Mouse (Mus musculus): ENCODE measurements around the gene 3100002H09Rik. TPM values are rescaled to one million over a fixed set of nuclear protein-coding genes. Genes with fewer than 3 reads are reported as not detected.

Gene 3100002H09Rik
- total and polyA plus RNA-seq, 3 experiments, result 0.27 TPM; not detected in 2

GRCm38 (mm10) chr4:124639715-124640114 lies 29.1 kb upstream of the 3100002H09Rik start:
- Histone ChIP-seq H3K27me3 (ENCODE audit: insufficient read depth, low read length) (peaks cover 8% of the 10 kb centered on the region; the same call in 1 of the 2 replicates), H3K4me3 (ENCODE audit: low read depth, low read length) (no peak overlapping the region), H3K4me1 (ENCODE audit: insufficient read depth, low read depth, low read length) (peaks cover under 1% of the 10 kb centered on the region), H3K36me3 (replicated peaks) (no peaks in the 10 kb centered on the region), H3K9me3 (replicated peaks) (no peaks in the 10 kb centered on the region)
- ATAC-seq (ENCODE audit: extremely low read depth, insufficient number of reproducible peaks, low FRiP score, poor library complexity, severe bottlenecking), result no peak
- TF ChIP-seq GATA2 (IDR thresholded peaks at IDR 0.05; ENCODE audit: borderline replicate concordance, low read depth, low read length), result no peak
- TF ChIP-seq CTCF (IDR thresholded peaks at IDR 0.05; ENCODE audit: low read depth, low read length), result no peak
- TF ChIP-seq POLR2AphosphoS5 (IDR thresholded peaks at IDR 0.05; ENCODE audit: insufficient replicate concordance, low read depth, low read length), result no peak
- TF ChIP-seq TAL1 (conservative IDR thresholded peaks at IDR 0.05; ENCODE audit: low read depth, low read length), result no peak
- no peak for TF ChIP-seq GATA1 (IDR thresholded peaks at IDR 0.05; ENCODE audit: borderline replicate concordance, low read length)
- DNase-seq (ENCODE audit: low spot score), result no peak

GRCm38 (mm10) chr4:124633281-124633680 lies 22.7 kb upstream of the 3100002H09Rik start:
- peak; percentile 28 for DNase-seq (ENCODE audit: low spot score)
- H3K4me1 ChIP-seq (ENCODE audit: insufficient read depth, low read depth, low read length), result no peaks in the 10 kb centered on the region
- ATAC-seq (ENCODE audit: extremely low read depth, insufficient number of reproducible peaks, low FRiP score, poor library complexity, severe bottlenecking), result no peak
- peaks cover 2% of the 10 kb centered on the region; the same call in 1 of the 2 replicates for H3K27me3 ChIP-seq (ENCODE audit: insufficient read depth, low read length)
- TF ChIP-seq GATA2 (IDR thresholded peaks at IDR 0.05; ENCODE audit: borderline replicate concordance, low read depth, low read length) (no peak), GATA1 (IDR thresholded peaks at IDR 0.05; ENCODE audit: borderline replicate concordance, low read length) (no peak), CTCF (IDR thresholded peaks at IDR 0.05; ENCODE audit: low read depth, low read length) (no peak), TAL1 (conservative IDR thresholded peaks at IDR 0.05; ENCODE audit: low read depth, low read length) (no peak), POLR2AphosphoS5 (IDR thresholded peaks at IDR 0.05; ENCODE audit: insufficient replicate concordance, low read depth, low read length) (no peak)
- H3K4me3 ChIP-seq (ENCODE audit: low read depth, low read length), result no peak overlapping the region
- no peaks in the 10 kb centered on the region for H3K9me3 ChIP-seq (replicated peaks)
- no peaks in the 10 kb centered on the region for H3K36me3 ChIP-seq (replicated peaks)

GRCm38 (mm10) chr4:124632856-124633255 lies 22.3 kb upstream of the 3100002H09Rik start:
- Histone ChIP-seq H3K4me3 (ENCODE audit: low read depth, low read length) (no peak overlapping the region), H3K9me3 (replicated peaks) (no peaks in the 10 kb centered on the region), H3K36me3 (replicated peaks) (no peaks in the 10 kb centered on the region), H3K27me3 (ENCODE audit: insufficient read depth, low read length) (peaks cover 2% of the 10 kb centered on the region; the same call in 1 of the 2 replicates), H3K4me1 (ENCODE audit: insufficient read depth, low read depth, low read length) (no peaks in the 10 kb centered on the region)
- DNase-seq (ENCODE audit: low spot score) (no peak), ATAC-seq (ENCODE audit: extremely low read depth, insufficient number of reproducible peaks, low FRiP score, poor library complexity, severe bottlenecking) (no peak)
- no peak for TF ChIP-seq GATA2 (IDR thresholded peaks at IDR 0.05; ENCODE audit: borderline replicate concordance, low read depth, low read length)
- TF ChIP-seq CTCF (IDR thresholded peaks at IDR 0.05; ENCODE audit: low read depth, low read length), result no peak
- no peak for TF ChIP-seq TAL1 (conservative IDR thresholded peaks at IDR 0.05; ENCODE audit: low read depth, low read length)
- TF ChIP-seq POLR2AphosphoS5 (IDR thresholded peaks at IDR 0.05; ENCODE audit: insufficient replicate concordance, low read depth, low read length), result no peak
- TF ChIP-seq GATA1 (IDR thresholded peaks at IDR 0.05; ENCODE audit: borderline replicate concordance, low read length), result no peak

- no peaks in the 10 kb centered on the region for H3K36me3 ChIP-seq (replicated peaks)
These were observed 20.9 kb upstream of the 3100002H09Rik start for GRCm38 (mm10) chr4:124631456-124631855.

GRCm38 (mm10) chr4:124626836-124627235 lies 16.2 kb upstream of the 3100002H09Rik start:
- Histone ChIP-seq H3K36me3 (replicated peaks) (no peaks in the 10 kb centered on the region), H3K4me3 (ENCODE audit: low read depth, low read length) (no peak overlapping the region), H3K4me1 (ENCODE audit: insufficient read depth, low read depth, low read length) (no peaks in the 10 kb centered on the region), H3K27me3 (ENCODE audit: insufficient read depth, low read length) (peaks cover 4% of the 10 kb centered on the region; the same call in 1 of the 2 replicates), H3K9me3 (replicated peaks) (no peaks in the 10 kb centered on the region)
- DNase-seq (ENCODE audit: low spot score) (no peak), ATAC-seq (ENCODE audit: extremely low read depth, insufficient number of reproducible peaks, low FRiP score, poor library complexity, severe bottlenecking) (no peak)
- TF ChIP-seq TAL1 (conservative IDR thresholded peaks at IDR 0.05; ENCODE audit: low read depth, low read length) (no peak), GATA1 (IDR thresholded peaks at IDR 0.05; ENCODE audit: borderline replicate concordance, low read length) (no peak), CTCF (IDR thresholded peaks at IDR 0.05; ENCODE audit: low read depth, low read length) (no peak), POLR2AphosphoS5 (IDR thresholded peaks at IDR 0.05; ENCODE audit: insufficient replicate concordance, low read depth, low read length) (no peak), GATA2 (IDR thresholded peaks at IDR 0.05; ENCODE audit: borderline replicate concordance, low read depth, low read length) (no peak)

More at GRCm38 (mm10) chr4:124631456-124631855, 20.9 kb upstream of the 3100002H09Rik start:
- TF ChIP-seq GATA1 (IDR thresholded peaks at IDR 0.05; ENCODE audit: borderline replicate concordance, low read length) (no peak), CTCF (IDR thresholded peaks at IDR 0.05; ENCODE audit: low read depth, low read length) (no peak), GATA2 (IDR thresholded peaks at IDR 0.05; ENCODE audit: borderline replicate concordance, low read depth, low read length) (no peak), POLR2AphosphoS5 (IDR thresholded peaks at IDR 0.05; ENCODE audit: insufficient replicate concordance, low read depth, low read length) (no peak), TAL1 (conservative IDR thresholded peaks at IDR 0.05; ENCODE audit: low read depth, low read length) (no peak)
- DNase-seq (ENCODE audit: low spot score) (no peak), ATAC-seq (ENCODE audit: extremely low read depth, insufficient number of reproducible peaks, low FRiP score, poor library complexity, severe bottlenecking) (no peak)
- Histone ChIP-seq H3K27me3 (ENCODE audit: insufficient read depth, low read length) (peaks cover under 1% of the 10 kb centered on the region; the same call in 1 of the 2 replicates), H3K4me3 (ENCODE audit: low read depth, low read length) (no peak overlapping the region), H3K4me1 (ENCODE audit: insufficient read depth, low read depth, low read length) (no peaks in the 10 kb centered on the region), H3K9me3 (replicated peaks) (no peaks in the 10 kb centered on the region)

- Histone ChIP-seq H3K9me3 (replicated peaks) (no peaks in the 10 kb centered on the region), H3K36me3 (replicated peaks) (no peaks in the 10 kb centered on the region), H3K27me3 (ENCODE audit: insufficient read depth, low read length) (peaks cover 12% of the 10 kb centered on the region), H3K4me1 (ENCODE audit: insufficient read depth, low read depth, low read length) (peaks cover 3% of the 10 kb centered on the region; the same call in 1 of the 2 replicates), H3K4me3 (ENCODE audit: low read depth, low read length) (no peak overlapping the region)
- no peak for ATAC-seq (ENCODE audit: extremely low read depth, insufficient number of reproducible peaks, low FRiP score, poor library complexity, severe bottlenecking)
- no peak for DNase-seq (ENCODE audit: low spot score)
- no peak for TF ChIP-seq TAL1 (conservative IDR thresholded peaks at IDR 0.05; ENCODE audit: low read depth, low read length)
- no peak for TF ChIP-seq CTCF (IDR thresholded peaks at IDR 0.05; ENCODE audit: low read depth, low read length)
- TF ChIP-seq POLR2AphosphoS5 (IDR thresholded peaks at IDR 0.05; ENCODE audit: insufficient replicate concordance, low read depth, low read length), result no peak
- no peak for TF ChIP-seq GATA2 (IDR thresholded peaks at IDR 0.05; ENCODE audit: borderline replicate concordance, low read depth, low read length)
- TF ChIP-seq GATA1 (IDR thresholded peaks at IDR 0.05; ENCODE audit: borderline replicate concordance, low read length), result no peak
These were observed 13.5 kb upstream of the 3100002H09Rik start for GRCm38 (mm10) chr4:124624111-124624581.
